Mouse (Mus musculus) thymus, adult 2 months (tissue): ENCODE measurements around the gene Prss34. TPM values are rescaled to one million over a fixed set of nuclear protein-coding genes. Genes with fewer than 3 reads are reported as not detected.

Source experiments
- DNase-seq: peaks from one replicate; pipeline ENCODE4 v3.0.0; 2021
- H3K27ac ChIP-seq: fragments of 200-500 bp; 2 replicates; pipeline ENCODE4 v1.5.1; 2012; ENCODE audit warnings: low read length, control low read depth; ENCODE audit not compliant: control insufficient read depth, insufficient read depth
- H3K27me3 ChIP-seq: fragments of 200-500 bp; 2 replicates; pipeline ENCODE4 v1.6.1; 2012; ENCODE audit warnings: mild to moderate bottlenecking, low read length, moderate library complexity, mixed read lengths; ENCODE audit not compliant: control insufficient read depth, insufficient read depth
- H3K36me3 ChIP-seq: fragments of 200-500 bp; 2 replicates; pipeline ENCODE4 v1.6.1; 2012; ENCODE audit warnings: mild to moderate bottlenecking, low read length, moderate library complexity; ENCODE audit not compliant: control insufficient read depth, insufficient read depth
- H3K4me1 ChIP-seq: fragments of 200-500 bp; replicated peaks from 2 replicates; pipeline ENCODE4 v1.6.1; 2012; ENCODE audit warnings: low read length; ENCODE audit not compliant: control insufficient read depth, insufficient read depth
- H3K4me3 ChIP-seq: fragments of 200-500 bp; 2 replicates; pipeline ENCODE4 v1.5.1; 2012; ENCODE audit warnings: mild to moderate bottlenecking, low read length, control low read depth, moderate library complexity; ENCODE audit not compliant: control insufficient read depth, insufficient read depth
- CTCF ChIP-seq: fragments of 200-500 bp; IDR thresholded peaks from 2 replicates; pipeline ENCODE4 v1.5.1; 2012; ENCODE audit warnings: mild to moderate bottlenecking, control low read depth, low read length, moderate library complexity, borderline replicate concordance; ENCODE audit not compliant: control insufficient read depth, poor library complexity, insufficient read depth; ENCODE audit errors: extremely low read depth
- POLR2A ChIP-seq: fragments of 200-500 bp; IDR thresholded peaks from 2 replicates; pipeline ENCODE4 v1.6.1; 2012; ENCODE audit warnings: mild to moderate bottlenecking, low read length, control low read depth, moderate library complexity; ENCODE audit not compliant: control insufficient read depth, poor library complexity, insufficient read depth; ENCODE audit errors: extremely low read depth
- WGBS: fragments of 180-500 bp; shearing (Covaris S2); methylation state at CpG from one replicate; pipeline ENCODE4 v1.1.7; 2018; 5-methylcytosine and 5-hydroxymethylcytosine counted together
- polyA plus RNA-seq: library from polyadenylated mRNA; depleted of rRNA; stranded (reverse); fragments of >200 nt; gene quantifications from 2 replicates; pipeline ENCODE4 v1.2.3, GENCODE M21; 2012

The Prss34 gene
- polyA plus RNA-seq, 1 experiment: 1.3 TPM

GRCm38 (mm10) chr17:25308346-25308745, 10.2 kb downstream of the Prss34 start, which contains the start of gene Prss28:
TSS of gene Prss28 (plus strand) at chr17:25308646.
- H3K27me3 ChIP-seq: no peaks in the 10 kb centered on the region
- no peak for DNase-seq
- WGBS: 55% methylated on average over 4 of the region's 4 CpGs

GRCm38 (mm10) chr17:25318354-25318753, 20.2 kb downstream of the Prss34 start, which contains the start of gene Prss29:
TSS of gene Prss29 (plus strand) at chr17:25318654.
- no peaks in the 10 kb centered on the region for H3K4me1 ChIP-seq
- WGBS: 77% methylated on average over 5 of the region's 5 CpGs
- H3K27ac ChIP-seq: no peak within 1 kb of the TSS
- H3K36me3 ChIP-seq: no peaks in the 10 kb centered on the region
- no peak for TF ChIP-seq CTCF
- no peak for TF ChIP-seq POLR2A
- DNase-seq: no peak
- H3K27me3 ChIP-seq: 0 out of 2 replicates have a peak, but pooled peaks cover 3% of the 10 kb centered on the region
- H3K4me3 ChIP-seq: no peak within 1 kb of the TSS

More at GRCm38 (mm10) chr17:25308346-25308745, 10.2 kb downstream of the Prss34 start, which contains the start of gene Prss28:
- Histone ChIP-seq H3K4me3 (no peak within 1 kb of the TSS), H3K27ac (no peak within 1 kb of the TSS), H3K4me1 (no peaks in the 10 kb centered on the region), H3K36me3 (no peaks in the 10 kb centered on the region)
- TF ChIP-seq CTCF: no peak

- no peak overlapping the region for H3K4me3 ChIP-seq
- WGBS: 89% methylated on average over 8 of the region's 8 CpGs
- DNase-seq: no peak
- H3K36me3 ChIP-seq: no peaks in the 10 kb centered on the region
- TF ChIP-seq POLR2A (no peak), CTCF (no peak)
- H3K4me1 ChIP-seq: no peaks in the 10 kb centered on the region
- no peak overlapping the region for H3K27ac ChIP-seq
- 0 out of 2 replicates have a peak, but pooled peaks cover under 1% of the 10 kb centered on the region for H3K27me3 ChIP-seq
These were observed 22.6 kb downstream of the Prss34 start for GRCm38 (mm10) chr17:25320819-25321218.

- Histone ChIP-seq H3K4me1 (no peaks in the 10 kb centered on the region), H3K36me3 (no peaks in the 10 kb centered on the region), H3K27me3 (no peaks in the 10 kb centered on the region), H3K27ac (no peak overlapping the region), H3K4me3 (no peak overlapping the region)
- DNase-seq: no peak
- 29% methylated on average over 2 of the region's 2 CpGs for WGBS
- TF ChIP-seq POLR2A: no peak
- TF ChIP-seq CTCF: no peak
These were observed 24.7 kb downstream of the Prss34 start for GRCm38 (mm10) chr17:25322930-25323329.

DNA sequence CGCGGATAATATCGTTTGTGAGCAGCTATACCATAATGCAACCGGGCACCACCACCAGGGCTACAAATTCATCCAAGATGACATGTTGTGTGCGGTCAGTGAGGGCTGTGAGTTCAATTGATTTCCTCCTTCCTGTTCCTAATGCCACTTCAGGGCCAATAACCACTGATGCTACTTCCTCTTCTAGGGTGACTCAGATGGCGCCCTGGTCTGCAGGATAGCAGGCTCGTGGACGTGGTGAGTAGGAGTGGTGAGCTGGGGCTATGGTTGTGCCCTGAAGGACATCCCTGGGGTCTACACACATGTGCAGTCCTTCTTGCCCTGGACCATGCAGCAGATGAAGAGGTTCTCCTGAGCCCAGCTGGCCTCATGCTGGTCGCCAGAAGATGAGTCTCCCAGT, 34.1 kb downstream of the Prss34 start:
- Histone ChIP-seq H3K4me3 (no peak overlapping the region), H3K27me3 (no peaks in the 10 kb centered on the region), H3K36me3 (no peaks in the 10 kb centered on the region), H3K27ac (no peak overlapping the region), H3K4me1 (no peaks in the 10 kb centered on the region)
- DNase-seq: no peak
- 14% methylated on average over 9 of the region's 9 CpGs for WGBS
- TF ChIP-seq CTCF: no peak
- TF ChIP-seq POLR2A: no peak

- Histone ChIP-seq H3K4me1 (no peaks in the 10 kb centered on the region), H3K36me3 (no peaks in the 10 kb centered on the region), H3K4me3 (no peak overlapping the region), H3K27ac (no peak overlapping the region), H3K27me3 (no peaks in the 10 kb centered on the region)
- 5% methylated on average over 8 of the region's 8 CpGs for WGBS
- DNase-seq: peak; percentile 55
- TF ChIP-seq CTCF (peak; percentile 72; the same call in 1 of the 2 replicates), POLR2A (no peak)
These were observed 35.7 kb downstream of the Prss34 start for GRCm38 (mm10) chr17:25333943-25334342.

DNA sequence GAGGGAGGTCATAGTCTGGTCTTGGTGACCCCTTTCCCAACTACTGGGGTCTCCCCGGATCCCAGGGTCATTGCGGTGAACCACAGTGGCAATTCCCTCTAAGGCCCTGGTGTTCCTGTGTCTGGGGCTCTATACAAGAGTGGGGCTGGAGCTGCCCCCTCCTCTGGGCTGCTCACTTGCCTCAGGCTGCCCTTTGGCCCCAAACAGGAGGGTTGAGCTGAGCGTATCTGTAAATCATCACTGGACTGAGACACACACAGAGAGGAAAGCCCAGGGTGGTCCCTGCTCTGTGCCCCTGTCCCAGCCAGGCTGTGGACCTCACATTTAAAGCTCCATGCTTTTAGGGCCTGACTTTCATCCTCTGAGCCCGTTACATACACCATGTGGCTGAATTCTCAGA, 40.0 kb downstream of the Prss34 start:
- no peaks in the 10 kb centered on the region for H3K36me3 ChIP-seq
- H3K4me3 ChIP-seq: no peak overlapping the region
- H3K27ac ChIP-seq: no peak overlapping the region
- no peaks in the 10 kb centered on the region for H3K4me1 ChIP-seq
- WGBS: 88% methylated on average over 4 of the region's 4 CpGs
- TF ChIP-seq CTCF (no peak), POLR2A (no peak)
- no peak for DNase-seq
- no peaks in the 10 kb centered on the region for H3K27me3 ChIP-seq
